Mouse (Mus musculus): ENCODE data around the gene Klhl18. TPM values are rescaled to one million over a fixed set of nuclear protein-coding genes. Genes with fewer than 3 reads are reported as not detected.

Gene Klhl18
- 10 to 100 TPM; 34.7 to 37.9 TPM for total RNA-seq (2023)

GRCm38 (mm10) chr9:110476124-110477091 is at the start of gene Klhl18, which contains the start of gene Kif9:
Gene Klhl18, minus strand, starts transcription at chr9:110476694.
Gene Kif9, plus strand, starts transcription at chr9:110476958.

DNA sequence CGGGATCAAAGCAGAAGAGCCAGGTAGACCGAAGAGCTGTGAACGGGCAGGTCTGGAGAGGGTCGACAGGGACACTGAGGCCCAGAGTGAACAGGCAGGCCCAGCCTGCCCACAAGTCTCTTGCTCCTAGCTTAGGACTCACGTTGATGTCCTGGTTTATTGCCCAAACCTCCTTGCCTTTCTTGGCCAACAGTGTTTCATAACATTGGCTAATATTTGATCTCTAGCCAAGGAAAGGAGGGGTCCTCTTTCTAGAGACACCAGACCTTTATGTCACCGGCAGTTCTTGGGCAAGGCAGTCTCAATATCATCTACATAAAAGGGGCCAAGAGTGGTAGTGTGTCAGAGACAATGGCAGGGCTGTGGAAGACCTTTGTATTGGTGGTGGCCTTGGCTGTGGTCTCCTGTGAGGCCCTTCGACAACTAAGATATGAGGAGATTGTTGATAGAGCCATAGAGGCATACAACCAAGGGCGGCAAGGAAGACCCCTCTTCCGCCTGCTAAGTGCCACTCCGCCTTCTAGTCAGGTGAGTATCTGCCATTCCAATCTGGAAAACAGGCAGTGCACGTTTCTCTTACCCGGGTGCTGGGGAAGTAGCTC is 56.9 kb downstream of the Klhl18 start, which contains the start of gene Ngp:
TSS of gene Ngp (plus strand) at position 237 of the 602 bp plus-strand sequence.

GRCm38 (mm10) chr9:110408099-110408773 is 68.3 kb downstream of the Klhl18 start, which contains the start of gene Ptpn23:
Gene Ptpn23, minus strand, starts transcription at chr9:110408213.

Other genes with a start within 250 kb of the Klhl18 start
- gene Cspg5, start 232.9 kb downstream of the Klhl18 start, total RNA-seq (2023): under 1 TPM; 0.15 to 0.51 TPM
- 1 to 10 TPM; 3.0 to 6.0 TPM for gene Elp6, start 171.5 kb downstream of the Klhl18 start, total RNA-seq (2023)
- gene Scap, start 143.4 kb downstream of the Klhl18 start, total RNA-seq (2023): 10 to 100 TPM; 31.0 to 33.9 TPM
- 10 to 100 TPM; 48.2 to 55.8 TPM for gene Ptpn23, start 68.5 kb downstream of the Klhl18 start, total RNA-seq (2023)
- over 10,000 TPM; 14,230 to 18,632 TPM for gene Ngp, start 56.9 kb downstream of the Klhl18 start, total RNA-seq (2023)
- under 1 TPM; 0.44 to 0.56 TPM for gene Kif9, start 264 bp upstream of the Klhl18 start, total RNA-seq (2023)
- 100 to 1,000 TPM in 1 of 2 experiments, 10 to 100 TPM in 1; 98.0 to 112 TPM for gene Setd2, start 55.9 kb upstream of the Klhl18 start, total RNA-seq (2023)
- 10 to 100 TPM in 1 of 2 experiments, 1 to 10 TPM in 1; 9.9 to 13.9 TPM for gene Nradd, start 147.8 kb upstream of the Klhl18 start, total RNA-seq (2023)
- 100 to 1,000 TPM; 290 to 330 TPM for gene Nbeal2, start 177.5 kb upstream of the Klhl18 start, total RNA-seq (2023)
- gene Ccdc12, start 179.8 kb upstream of the Klhl18 start, total RNA-seq (2023): 100 to 1,000 TPM; 147 TPM